Mouse (Mus musculus): ENCODE data around the gene Atp5g2. TPM values are rescaled to one million over a fixed set of nuclear protein-coding genes. Genes with fewer than 3 reads are reported as not detected.

Gene Atp5g2
- total RNA-seq (2021), result 10 to 100 TPM; 28.6 to 29.3 TPM
- long read RNA-seq, experiment 1, transcript Atp5g2-202 (5 exons, 731 nt), result major isoform, 247 of 684 reads
- long read RNA-seq, experiment 1, partial matches to known transcripts, result 9 of 684 reads
- long read RNA-seq, experiment 1, other reads (novel, unspliced or antisense), result 427 of 684 reads
- long read RNA-seq, experiment 2, transcript Atp5g2-202 (5 exons, 731 nt), result major isoform, 166 of 443 reads
- long read RNA-seq, experiment 2, partial matches to known transcripts, result 6 of 443 reads
- long read RNA-seq, experiment 2, other reads (novel, unspliced or antisense), result 271 of 443 reads

- DNase-seq, result peak; percentile 35
Observed at GRCm38 (mm10) chr15:102672215-102673071, at the start of gene Atp5g2. Gene Atp5g2 (minus strand): TSS chr15:102672352.

GRCm38 (mm10) chr15:102721016-102721898, 49.1 kb upstream of the Atp5g2 start:
- DNase-seq, result no peak

GRCm38 (mm10) chr15:102716132-102716531, 44.0 kb upstream of the Atp5g2 start:
- DNase-seq, result peak; percentile 64

GRCm38 (mm10) chr15:102707736-102708269, 35.7 kb upstream of the Atp5g2 start:
- no peak for DNase-seq

- no peak for DNase-seq
Observed at GRCm38 (mm10) chr15:102705923-102706503, 33.9 kb upstream of the Atp5g2 start.

GRCm38 (mm10) chr15:102705226-102705894, 33.2 kb upstream of the Atp5g2 start:
- DNase-seq, result no peak

GRCm38 (mm10) chr15:102704806-102705205, 32.7 kb upstream of the Atp5g2 start:
- no peak for DNase-seq

GRCm38 (mm10) chr15:102702972-102703371, 30.8 kb upstream of the Atp5g2 start:
- DNase-seq, result no peak

- DNase-seq, result peak; percentile 41
Observed at GRCm38 (mm10) chr15:102698193-102698592, 26.0 kb upstream of the Atp5g2 start.

- DNase-seq, result no peak
Observed at GRCm38 (mm10) chr15:102696899-102697298, 24.7 kb upstream of the Atp5g2 start.

- DNase-seq, result no peak
Observed at GRCm38 (mm10) chr15:102693600-102693999, 21.4 kb upstream of the Atp5g2 start.

GRCm38 (mm10) chr15:102692991-102693411, 20.8 kb upstream of the Atp5g2 start:
- DNase-seq, result peak; percentile 40

- no peak for DNase-seq
Observed at GRCm38 (mm10) chr15:102692321-102692804, 20.2 kb upstream of the Atp5g2 start.

- no peak for DNase-seq
Observed at GRCm38 (mm10) chr15:102685791-102686190, 13.6 kb upstream of the Atp5g2 start.

GRCm38 (mm10) chr15:102683670-102684069, 11.5 kb upstream of the Atp5g2 start:
- no peak for DNase-seq

- DNase-seq, result no peak
Observed at GRCm38 (mm10) chr15:102676345-102676744, 4.2 kb upstream of the Atp5g2 start.

GRCm38 (mm10) chr15:102673548-102673947, 1.4 kb upstream of the Atp5g2 start:
- peak; percentile 65 for DNase-seq

- DNase-seq, result peak; percentile 89
Observed at GRCm38 (mm10) chr15:102671721-102672214, 384 bp downstream of the Atp5g2 start.

GRCm38 (mm10) chr15:102670767-102671575, 1.2 kb downstream of the Atp5g2 start:
- DNase-seq, result peak; percentile 99

- no peak for DNase-seq
Observed at GRCm38 (mm10) chr15:102670281-102670680, 1.9 kb downstream of the Atp5g2 start.

All from gastrocnemius, postnatal 25 days (tissue).